Mouse (Mus musculus): Measurements from ENCODE around the gene Stk24.
A peak's percentile ranks its signal among the peaks of the same experiment; 100 is the strongest.

Gene Stk24

GRCm38 (mm10) chr14:121309909-121310308 is 69.9 kb downstream of the Stk24 start:
- no peak for DNase-seq

- DNase-seq = no peak
These were observed 74.3 kb downstream of the Stk24 start for GRCm38 (mm10) chr14:121305316-121306064.

- DNase-seq = peak; percentile 54
These were observed 75.3 kb downstream of the Stk24 start for GRCm38 (mm10) chr14:121304523-121304922.

- DNase-seq = no peak
These were observed 80.7 kb downstream of the Stk24 start for GRCm38 (mm10) chr14:121299093-121299492.

GRCm38 (mm10) chr14:121298537-121298936 is 81.3 kb downstream of the Stk24 start:
- DNase-seq = no peak

- no peak for DNase-seq
These were observed 82.7 kb downstream of the Stk24 start for GRCm38 (mm10) chr14:121297103-121297502.

GRCm38 (mm10) chr14:121294484-121294883 is 85.3 kb downstream of the Stk24 start:
- no peak for DNase-seq

GRCm38 (mm10) chr14:121292391-121292790 is 87.4 kb downstream of the Stk24 start:
- DNase-seq = no peak

GRCm38 (mm10) chr14:121291881-121292280 is 87.9 kb downstream of the Stk24 start:
- no peak for DNase-seq

- DNase-seq = no peak
These were observed 94.3 kb downstream of the Stk24 start for GRCm38 (mm10) chr14:121285379-121286120.

GRCm38 (mm10) chr14:121281336-121281710 is 98.5 kb downstream of the Stk24 start:
- DNase-seq = no peak

GRCm38 (mm10) chr14:121280601-121281335 is 99.0 kb downstream of the Stk24 start:
- DNase-seq = no peak

- DNase-seq = peak; percentile 86
These were observed 100.7 kb downstream of the Stk24 start for GRCm38 (mm10) chr14:121279106-121279505.

- no peak for DNase-seq
These were observed 103.8 kb downstream of the Stk24 start for GRCm38 (mm10) chr14:121276016-121276415.

GRCm38 (mm10) chr14:121274985-121275384 is 104.8 kb downstream of the Stk24 start:
- DNase-seq = no peak

- DNase-seq = no peak
These were observed 109.3 kb downstream of the Stk24 start for GRCm38 (mm10) chr14:121270490-121270889.

- no peak for DNase-seq
These were observed 112.0 kb downstream of the Stk24 start for GRCm38 (mm10) chr14:121267801-121268200.

GRCm38 (mm10) chr14:121264453-121264852 is 115.4 kb downstream of the Stk24 start:
- no peak for DNase-seq

GRCm38 (mm10) chr14:121263912-121264311 is 115.9 kb downstream of the Stk24 start:
- no peak for DNase-seq

GRCm38 (mm10) chr14:121262606-121263005 is 117.2 kb downstream of the Stk24 start:
- DNase-seq = no peak

- no peak for DNase-seq
These were observed 118.5 kb downstream of the Stk24 start for GRCm38 (mm10) chr14:121261229-121261879.

- DNase-seq = peak; percentile 73
These were observed 120.0 kb downstream of the Stk24 start for GRCm38 (mm10) chr14:121259789-121260188.

GRCm38 (mm10) chr14:121259332-121259731 is 120.5 kb downstream of the Stk24 start:
- no peak for DNase-seq
